Mouse (Mus musculus) ES-E14 (cell line): Measurements from ENCODE around the gene Sh3gl1. TPM values are rescaled to one million over a fixed set of nuclear protein-coding genes. Genes with fewer than 3 reads are reported as not detected.

Experiments
- DNase-seq: peaks from one replicate; pipeline ENCODE4 v3.0.0-alpha.2; 2013; ENCODE audit warnings: low read depth, low spot score
- H3K27ac ChIP-seq: 2 replicates; pipeline ENCODE4 v1.5.1; 2012; ENCODE audit warnings: low read depth, mild to moderate bottlenecking, low read length, moderate library complexity, mixed read lengths; ENCODE audit not compliant: poor library complexity, insufficient read depth, severe bottlenecking
- H3K36me3 ChIP-seq: 2 replicates; pipeline ENCODE4 v1.6.1; 2012; ENCODE audit warnings: mild to moderate bottlenecking, low read length, moderate library complexity, mixed read lengths; ENCODE audit not compliant: control insufficient read depth, poor library complexity, insufficient read depth, severe bottlenecking
- H3K4me1 ChIP-seq, 2 experiments: fragments of 150-350 bp in 1 of 2; sonication (generic) in 1 of 2; 2 replicates each; pipeline ENCODE4 v1.6.1; 2012; ENCODE audit warnings: low read length in 2 of 2, mild to moderate bottlenecking in 1 of 2, mixed read lengths in 1 of 2; ENCODE audit not compliant: control insufficient read depth in 2 of 2, insufficient read depth in 2 of 2, poor library complexity in 1 of 2
- H3K4me3 ChIP-seq, 2 experiments: fragments of 150-350 bp in 1 of 2; sonication (generic) in 1 of 2; 2 replicates each; pipeline ENCODE4 v1.5.1; 2012; ENCODE audit warnings: low read length in 2 of 2, low read depth in 1 of 2, mild to moderate bottlenecking in 1 of 2, mixed read lengths in 1 of 2; ENCODE audit not compliant: insufficient read depth in 1 of 2, poor library complexity in 1 of 2, severe bottlenecking in 1 of 2
- H3K9ac ChIP-seq: 2 replicates; pipeline ENCODE4 v1.6.1; 2012; ENCODE audit warnings: low read depth, mild to moderate bottlenecking, low read length, mixed read lengths; ENCODE audit not compliant: poor library complexity, insufficient read depth, severe bottlenecking
- H3K9me3 ChIP-seq: fragments of 150-350 bp; sonication (generic); 2 replicates; pipeline ENCODE4 v1.6.1; 2012; ENCODE audit warnings: low read depth, mild to moderate bottlenecking, low read length; ENCODE audit not compliant: control insufficient read depth, insufficient read depth
- CHD2 ChIP-seq: IDR thresholded peaks from 2 replicates; pipeline ENCODE4 v1.6.1; 2014; ENCODE audit warnings: mild to moderate bottlenecking, low read depth, low read length, inconsistent platforms
- HCFC1 ChIP-seq: IDR thresholded peaks from 2 replicates; pipeline ENCODE4 v1.6.1; 2012; ENCODE audit warnings: low read length, inconsistent platforms, borderline replicate concordance; ENCODE audit not compliant: insufficient read depth
- MAFK ChIP-seq: IDR thresholded peaks from 2 replicates; pipeline ENCODE4 v1.6.1; 2014; ENCODE audit warnings: mild to moderate bottlenecking, low read depth, low read length, inconsistent platforms; ENCODE audit not compliant: insufficient read depth
- ZC3H11A ChIP-seq: IDR thresholded peaks from 2 replicates; pipeline ENCODE4 v1.6.1; 2012; ENCODE audit warnings: low read depth, mild to moderate bottlenecking, inconsistent platforms, low read length, borderline replicate concordance
- ZNF384 ChIP-seq: IDR thresholded peaks from 2 replicates; pipeline ENCODE4 v1.6.1; 2012; ENCODE audit warnings: low read depth, low read length, inconsistent platforms
- in situ Hi-C, 2 experiments: fragments of 600-800 bp; cut with MboI; formaldehyde crosslinking; loops; one replicate each; pipeline ENCODE4 v1.15.1; 2025; ENCODE audit warnings: low sequenced_read_pairs in 2 of 2, inconsistent platforms in 1 of 2; ENCODE audit not compliant: unreplicated experiment in 2 of 2
- total RNA-seq: library from RNA; depleted of rRNA; stranded (reverse); fragments of 300-350 nt; gene quantifications from 2 replicates; pipeline ENCODE4 v1.2.3, GENCODE M21; 2012

The Sh3gl1 gene
- total RNA-seq, 1 experiment: 73.8 TPM

GRCm38 (mm10) chr17:56021161-56021910 lies 15.1 kb downstream of the Sh3gl1 start:
- Histone ChIP-seq H3K9me3 (no peaks in the 10 kb centered on the region), H3K27ac (no peak overlapping the region), H3K4me3 (no peak overlapping the region), H3K36me3 (peaks cover 37% of the 10 kb centered on the region), H3K4me1 (peaks cover 0 to 2% of the 10 kb centered on the region in 2 experiments; a peak in 1 of 4 replicates), H3K9ac (no peak overlapping the region)
- in situ Hi-C loops: no loop called here
- TF ChIP-seq ZNF384 (no peak), CHD2 (no peak), ZC3H11A (no peak), MAFK (no peak), HCFC1 (no peak)
- DNase-seq: no peak

GRCm38 (mm10) chr17:56020400-56021084 lies 15.9 kb downstream of the Sh3gl1 start:
- H3K4me3 ChIP-seq: no peak overlapping the region
- no peak for TF ChIP-seq ZC3H11A
- TF ChIP-seq CHD2: no peak
- TF ChIP-seq ZNF384: no peak
- TF ChIP-seq MAFK: no peak
- TF ChIP-seq HCFC1: no peak
- no peaks in the 10 kb centered on the region for H3K9me3 ChIP-seq
- no peak overlapping the region for H3K9ac ChIP-seq
- no peak overlapping the region for H3K27ac ChIP-seq
- DNase-seq: no peak
- H3K36me3 ChIP-seq: peaks cover 45% of the 10 kb centered on the region
- in situ Hi-C loops: no loop called here
- H3K4me1 ChIP-seq: peaks cover 0 to 2% of the 10 kb centered on the region in 2 experiments; a peak in 1 of 4 replicates

- Histone ChIP-seq H3K4me1 (peaks cover 0 to 2% of the 10 kb centered on the region in 2 experiments; a peak in 1 of 4 replicates), H3K9ac (no peak overlapping the region), H3K9me3 (no peaks in the 10 kb centered on the region), H3K27ac (no peak overlapping the region), H3K36me3 (peaks cover 51% of the 10 kb centered on the region), H3K4me3 (no peak overlapping the region)
- TF ChIP-seq CHD2: no peak
- TF ChIP-seq HCFC1: no peak
- no peak for TF ChIP-seq MAFK
- no peak for TF ChIP-seq ZC3H11A
- TF ChIP-seq ZNF384: no peak
- DNase-seq: no peak
- in situ Hi-C loops: no loop called here
These were observed 17.9 kb downstream of the Sh3gl1 start for GRCm38 (mm10) chr17:56018347-56019131.

- TF ChIP-seq MAFK (no peak), ZNF384 (no peak), ZC3H11A (no peak), CHD2 (no peak), HCFC1 (no peak)
- H3K27ac ChIP-seq: no peak overlapping the region
- in situ Hi-C loops: no loop called here
- no peak overlapping the region for H3K4me3 ChIP-seq
- peaks cover 51% of the 10 kb centered on the region for H3K36me3 ChIP-seq
- no peak overlapping the region for H3K9ac ChIP-seq
- H3K4me1 ChIP-seq: peaks cover 0 to 2% of the 10 kb centered on the region in 2 experiments; a peak in 1 of 4 replicates
- no peaks in the 10 kb centered on the region for H3K9me3 ChIP-seq
- no peak for DNase-seq
These were observed 18.6 kb downstream of the Sh3gl1 start for GRCm38 (mm10) chr17:56017848-56018247.
